Mouse (Mus musculus) lung, adult 2 months (tissue): ENCODE results near the gene Tas2r119.

Source experiments
- CTCF ChIP-seq: fragments of 200-500 bp; IDR thresholded peaks from 2 replicates; pipeline ENCODE4 v1.5.1; 2011; ENCODE audit warnings: mild to moderate bottlenecking, low read length, control low read depth; ENCODE audit not compliant: insufficient read depth
- POLR2A ChIP-seq: fragments of 200-500 bp; IDR thresholded peaks from 2 replicates; pipeline ENCODE4 v1.6.1; 2011; ENCODE audit warnings: low read depth, mild to moderate bottlenecking, control low read depth, low read length, borderline replicate concordance; ENCODE audit errors: extremely low read depth

DNA sequence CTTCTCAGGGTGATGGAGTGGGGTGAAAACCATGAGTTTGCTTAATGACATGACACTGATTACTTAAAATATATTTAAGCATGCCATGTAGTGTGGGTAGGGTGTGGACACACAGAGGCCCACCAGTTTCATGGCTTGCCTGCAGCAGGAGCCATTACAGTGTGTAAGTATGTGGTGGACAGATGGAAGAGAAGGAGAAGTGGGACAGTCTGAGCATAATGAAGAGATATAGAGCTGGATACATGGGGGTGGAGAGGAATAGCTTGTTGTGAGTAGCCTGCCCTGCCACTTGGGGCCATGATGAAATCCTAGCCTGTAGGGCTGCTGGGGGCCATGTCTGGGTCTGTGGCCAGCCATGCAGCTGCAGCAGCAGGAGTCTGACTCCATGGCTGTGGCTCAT, 16.8 kb upstream of the Tas2r119 start:
- TF ChIP-seq CTCF (no peak), POLR2A (no peak)
